Mouse (Mus musculus) lung, postnatal 10 days (tissue): ENCODE results near the gene Mpi.

Source experiments
- DNase-seq: peaks from one replicate; pipeline ENCODE4 v3.0.0; 2021

Mpi gene

GRCm38 (mm10) chr9:57522114-57522860 is 30.3 kb downstream of the Mpi start:
- DNase-seq = no peak

DNA sequence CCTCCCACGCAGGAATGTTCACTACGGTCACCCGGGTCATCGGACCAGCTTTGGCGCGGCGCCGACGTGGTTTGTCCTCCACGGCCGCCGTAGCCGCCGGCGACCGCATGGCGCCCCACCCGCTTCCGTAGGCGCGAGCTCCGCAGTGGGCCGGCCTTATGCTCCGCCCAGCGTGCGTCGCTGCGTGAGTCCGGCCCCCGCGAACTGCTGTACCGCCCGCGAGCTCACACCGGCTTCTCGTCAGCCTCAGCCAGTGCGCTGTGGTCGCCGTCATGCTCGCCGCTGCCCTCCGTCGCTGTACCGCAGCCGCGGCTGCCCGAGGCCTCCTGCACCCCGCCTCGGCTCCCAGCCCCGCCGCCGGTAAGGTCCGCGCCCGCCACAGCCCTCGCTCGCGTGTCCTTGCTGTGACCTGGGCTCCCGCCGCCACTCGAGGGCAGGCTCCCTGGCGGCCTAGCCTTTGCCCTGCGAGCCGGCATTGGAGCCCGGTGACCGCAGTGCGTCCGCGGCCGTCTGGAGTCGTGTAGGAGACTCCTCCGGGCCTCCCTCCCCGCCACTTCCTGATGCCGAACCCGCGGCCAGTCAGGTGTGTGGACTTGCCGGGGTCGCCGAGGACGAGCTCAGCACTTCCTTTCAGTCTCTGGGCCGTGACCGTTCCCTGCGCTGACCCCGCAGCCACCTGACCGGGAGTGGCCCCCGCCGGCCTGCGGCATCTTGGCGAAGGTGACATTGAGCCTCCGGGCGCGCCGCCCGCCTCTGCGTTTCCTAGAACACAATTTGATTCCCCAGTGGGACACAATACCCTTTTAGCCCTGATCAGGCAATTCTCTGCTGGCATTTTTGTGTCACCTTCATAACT is 31.3 kb downstream of the Mpi start, which contains the start of gene Cox5a:
Gene Cox5a (plus strand): TSS at position 219 of the 856 bp plus-strand sequence.
- peak; percentile 95 for DNase-seq

GRCm38 (mm10) chr9:57520375-57521055 is 32.0 kb downstream of the Mpi start:
- DNase-seq = no peak

DNA sequence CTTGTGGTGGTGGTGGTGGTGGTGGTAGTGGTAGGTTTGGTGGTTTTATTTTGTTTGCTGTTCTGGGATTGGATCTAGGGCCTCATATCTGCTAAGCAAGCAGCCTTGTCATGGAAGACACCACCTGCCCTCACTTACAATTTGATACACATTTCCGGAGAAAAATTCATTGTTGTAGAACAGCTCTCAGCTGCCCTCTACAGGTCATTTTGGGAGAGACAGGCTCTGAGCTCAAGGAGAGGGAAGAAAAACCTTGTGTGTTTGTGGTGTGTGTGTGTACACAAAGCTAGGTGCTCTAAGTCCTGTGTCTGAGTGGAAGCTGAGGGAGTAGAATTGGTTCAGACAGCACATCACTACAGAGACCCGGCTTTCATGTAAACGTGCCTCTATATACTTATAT is 35.5 kb downstream of the Mpi start:
- DNase-seq = peak; percentile 70

DNA sequence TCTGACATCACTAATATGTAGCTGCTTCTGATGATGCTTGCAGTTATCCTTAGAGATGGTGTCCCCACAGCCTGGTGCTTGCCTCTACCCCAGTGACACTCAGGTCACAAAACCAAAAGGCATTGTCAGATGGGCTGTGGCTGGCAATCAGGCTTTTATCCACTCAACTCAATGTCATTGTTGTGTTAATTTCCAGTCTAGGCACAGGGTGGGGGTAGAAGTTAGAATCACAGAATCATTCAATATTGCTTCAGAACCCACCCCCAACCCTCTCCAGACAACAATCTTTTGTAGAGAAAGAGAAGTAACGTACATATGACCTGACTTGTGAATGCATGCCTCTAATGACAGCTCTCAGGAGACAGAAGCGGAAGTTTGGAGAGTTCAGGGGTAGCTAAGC is 42.0 kb downstream of the Mpi start:
- no peak for DNase-seq

- peak; percentile 19 for DNase-seq
These were observed 46.9 kb downstream of the Mpi start for GRCm38 (mm10) chr9:57505700-57506099.

- no peak for DNase-seq
These were observed 47.7 kb downstream of the Mpi start for GRCm38 (mm10) chr9:57504891-57505290.

DNA sequence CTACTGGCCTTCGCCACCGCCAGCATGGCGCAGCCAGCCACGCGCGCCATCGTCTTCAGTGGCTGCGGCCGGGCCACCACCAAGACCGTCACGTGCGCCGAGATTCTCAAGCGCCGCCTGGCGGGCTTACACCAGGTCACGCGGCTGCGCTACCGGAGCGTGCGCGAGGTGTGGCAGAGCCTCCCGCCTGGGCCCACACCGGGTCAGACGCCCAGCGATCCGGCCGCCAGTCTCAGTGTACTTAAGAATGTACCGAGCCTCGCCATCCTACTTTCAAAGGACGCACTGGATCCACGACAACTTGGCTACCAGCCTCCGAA is 48.2 kb downstream of the Mpi start:
- DNase-seq = peak; percentile 65

- peak; percentile 67 for DNase-seq
These were observed 48.8 kb downstream of the Mpi start, which contains the start of gene Rpp25 for GRCm38 (mm10) chr9:57503622-57504380. Gene Rpp25, plus strand, starts transcription at chr9:57504026.

- DNase-seq = no peak
These were observed 49.5 kb downstream of the Mpi start for GRCm38 (mm10) chr9:57502911-57503621.

DNA sequence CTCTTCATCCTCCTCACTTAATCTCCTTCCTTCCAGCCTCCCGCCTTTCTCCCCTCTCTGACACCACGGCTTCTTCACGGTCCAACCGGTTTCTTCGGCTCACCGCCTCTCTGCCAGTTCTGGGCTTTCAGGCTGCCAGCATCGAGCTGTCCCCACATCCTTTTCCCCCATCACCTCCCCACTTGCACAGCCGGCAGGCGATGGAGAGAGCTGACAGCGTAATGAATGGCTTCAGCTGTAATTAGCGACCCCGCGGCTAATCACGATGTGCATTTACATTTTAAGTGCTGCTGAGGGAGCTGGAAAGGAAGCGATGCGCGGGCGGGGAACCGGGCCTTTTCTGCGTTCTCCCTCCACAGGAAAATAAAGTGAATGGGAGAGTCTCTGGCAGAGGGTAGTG is 50.7 kb downstream of the Mpi start:
- DNase-seq = no peak

- no peak for DNase-seq
These were observed 51.1 kb downstream of the Mpi start for GRCm38 (mm10) chr9:57501452-57501851.

DNA sequence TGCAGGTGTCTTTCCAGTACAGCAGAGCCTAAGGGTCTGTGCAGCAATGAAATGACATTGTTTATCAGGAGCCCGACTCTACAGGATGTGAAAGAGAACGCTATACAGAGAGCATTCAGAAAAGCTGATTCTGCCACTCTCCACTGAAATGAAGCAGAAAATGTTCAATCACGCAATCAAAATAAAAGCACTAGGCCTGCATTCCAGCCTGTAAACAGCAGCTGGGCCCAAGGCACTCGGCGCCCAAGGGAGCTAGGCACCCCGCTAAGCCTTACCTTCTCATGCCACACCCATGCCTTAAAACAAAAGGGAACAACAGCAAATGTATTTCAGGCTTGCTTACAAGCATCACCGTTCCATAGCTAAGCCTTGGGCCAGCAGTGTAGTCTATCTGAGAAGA is 54.0 kb downstream of the Mpi start:
- no peak for DNase-seq

- no peak for DNase-seq
These were observed 55.3 kb downstream of the Mpi start for GRCm38 (mm10) chr9:57497236-57497635.

- no peak for DNase-seq
These were observed 57.6 kb downstream of the Mpi start for GRCm38 (mm10) chr9:57494970-57495369.
